Mouse (Mus musculus): Measurements from ENCODE around the gene Abcg4.

GRCm38 (mm10) chr9:44324147-44324546 lies 35.7 kb upstream of the Abcg4 start:
- no peak for TF ChIP-seq CTCF (IDR thresholded peaks at IDR 0.05; ENCODE audit: low read depth)
- no peak for TF ChIP-seq EP300 (IDR thresholded peaks at IDR 0.05; ENCODE audit: low read depth)
